Mouse (Mus musculus): Measurements from ENCODE around the gene Ces1e.

GRCm38 (mm10) chr8:93239884-93240283 lies 10.5 kb upstream of the Ces1e start:
- TF ChIP-seq CTCF (IDR thresholded peaks at IDR 0.05; ENCODE audit: extremely low read depth, insufficient read depth, insufficient read length, insufficient replicate concordance) (no peak), POLR2A (IDR thresholded peaks at IDR 0.05; ENCODE audit: low read depth, low read length) (no peak)
